Mouse (Mus musculus) cerebellum, adult 2 months (tissue): ENCODE results near the gene Frmd4a. TPM values are rescaled to one million over a fixed set of nuclear protein-coding genes. Genes with fewer than 3 reads are reported as not detected.
"Not testable (repeated sequence)": the region's sequence is repeated elsewhere in the genome, so short reads cannot be mapped to it uniquely, and the experiment has no call there.

ENCODE experiments used
- DNase-seq, 2 experiments: peaks; one replicate each; pipeline ENCODE4 v3.0.0; 2021
- H3K27ac ChIP-seq: fragments of 200-500 bp; 2 replicates; pipeline ENCODE4 v1.5.1; 2012; ENCODE audit warnings: low read length, control low read depth, inconsistent platforms; ENCODE audit not compliant: insufficient read depth
- H3K27me3 ChIP-seq: fragments of 200-500 bp; 2 replicates; pipeline ENCODE4 v1.6.1; 2012; ENCODE audit warnings: inconsistent platforms, mild to moderate bottlenecking, low read length, moderate library complexity; ENCODE audit not compliant: control insufficient read depth, insufficient read depth
- H3K4me1 ChIP-seq: fragments of 200-500 bp; 2 replicates; pipeline ENCODE4 v1.6.1; 2011; ENCODE audit warnings: low read length; ENCODE audit not compliant: control insufficient read depth, insufficient read depth
- H3K4me3 ChIP-seq: fragments of 200-500 bp; replicated peaks from 2 replicates; pipeline ENCODE3; 2011; ENCODE audit warnings: mild to moderate bottlenecking, low read depth, low read length, control low read depth; ENCODE audit not compliant: insufficient read depth
- CTCF ChIP-seq: fragments of 200-500 bp; IDR thresholded peaks from 2 replicates; pipeline ENCODE4 v1.5.1; 2011; ENCODE audit warnings: low read depth, mild to moderate bottlenecking, control low read depth, low read length, moderate library complexity, borderline replicate concordance; ENCODE audit not compliant: insufficient read depth
- POLR2A ChIP-seq: fragments of 200-500 bp; IDR thresholded peaks from 2 replicates; pipeline ENCODE4 v1.6.1; 2011; ENCODE audit warnings: low read length, control low read depth, borderline replicate concordance; ENCODE audit not compliant: insufficient read depth
- WGBS: fragments of 180-500 bp; shearing (Covaris S2); methylation state at CpG from one replicate; pipeline ENCODE4 v1.1.7; 2018; 5-methylcytosine and 5-hydroxymethylcytosine counted together
- polyA plus RNA-seq: library from polyadenylated mRNA; depleted of rRNA; stranded (reverse); fragments of >200 nt; gene quantifications from 2 replicates; pipeline ENCODE4 v1.2.3, GENCODE M21; 2012

Frmd4a gene
- polyA plus RNA-seq, 1 experiment: 33.6 TPM

- Histone ChIP-seq H3K4me3 (no peak overlapping the region), H3K4me1 (no peaks in the 10 kb centered on the region), H3K27me3 (no peaks in the 10 kb centered on the region), H3K27ac (no peak overlapping the region)
- TF ChIP-seq POLR2A: no peak
- TF ChIP-seq CTCF: no peak
- DNase-seq: no peak
- 57% methylated on average over 9 of the region's 9 CpGs for WGBS
Observed at GRCm38 (mm10) chr2:4252541-4253291, 235.2 kb downstream of the Frmd4a start.

GRCm38 (mm10) chr2:4253348-4253747 lies 235.8 kb downstream of the Frmd4a start:
- 22% methylated on average over 4 of the region's 4 CpGs for WGBS
- Histone ChIP-seq H3K4me1 (no peaks in the 10 kb centered on the region), H3K27me3 (no peaks in the 10 kb centered on the region), H3K27ac (no peak overlapping the region), H3K4me3 (no peak overlapping the region)
- DNase-seq: no peak
- TF ChIP-seq POLR2A: no peak
- 0 out of 2 replicates have a peak, but pooled peaks have one; percentile 27 for TF ChIP-seq CTCF

- TF ChIP-seq POLR2A: no peak
- TF ChIP-seq CTCF: no peak
- no peaks in the 10 kb centered on the region for H3K27me3 ChIP-seq
- 90% methylated on average over 5 of the region's 5 CpGs for WGBS
- H3K4me1 ChIP-seq: no peaks in the 10 kb centered on the region
- DNase-seq: no peak
- H3K4me3 ChIP-seq: no peak overlapping the region
- H3K27ac ChIP-seq: no peak overlapping the region
Observed at GRCm38 (mm10) chr2:4254083-4254482, 236.6 kb downstream of the Frmd4a start.

- WGBS: 89% methylated on average over 2 of the region's 2 CpGs
- DNase-seq: no peak
- Histone ChIP-seq H3K27ac (no peak overlapping the region), H3K4me3 (no peak overlapping the region), H3K27me3 (no peaks in the 10 kb centered on the region), H3K4me1 (no peaks in the 10 kb centered on the region)
- TF ChIP-seq CTCF: no peak
- no peak for TF ChIP-seq POLR2A
Observed at GRCm38 (mm10) chr2:4256242-4256641, 238.7 kb downstream of the Frmd4a start.

- DNase-seq: no peak
- 84% methylated on average over 1 of the region's 1 CpGs for WGBS
- no peak for TF ChIP-seq CTCF
- TF ChIP-seq POLR2A: no peak
- Histone ChIP-seq H3K27ac (no peak overlapping the region), H3K4me3 (no peak overlapping the region), H3K27me3 (no peaks in the 10 kb centered on the region), H3K4me1 (no peaks in the 10 kb centered on the region)
Observed at GRCm38 (mm10) chr2:4257604-4258003, 240.1 kb downstream of the Frmd4a start.

DNA sequence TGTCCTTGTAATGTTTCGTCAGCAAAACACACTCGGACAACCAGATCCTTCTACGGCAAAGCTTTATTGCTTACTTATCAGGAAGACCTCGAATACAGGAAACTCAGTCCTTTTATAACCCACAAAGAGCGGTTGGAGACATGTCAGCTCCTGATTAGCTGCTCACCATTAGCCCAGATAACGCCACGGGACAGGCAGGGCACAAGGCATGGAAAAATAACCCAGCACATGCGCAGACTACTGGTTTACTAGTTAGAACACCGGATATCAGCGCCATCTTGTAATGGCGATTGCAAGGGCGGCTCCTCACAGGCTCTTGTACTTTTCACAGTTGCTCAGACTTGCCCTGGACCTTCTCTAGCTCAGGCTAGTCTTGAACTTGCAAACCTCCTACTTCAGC lies 241.3 kb downstream of the Frmd4a start:
- H3K4me1 ChIP-seq, DNase-seq, H3K4me3 ChIP-seq, H3K27me3 ChIP-seq, H3K27ac ChIP-seq: not testable (repeated sequence)
- 97% methylated on average over 12 of the region's 12 CpGs for WGBS

DNA sequence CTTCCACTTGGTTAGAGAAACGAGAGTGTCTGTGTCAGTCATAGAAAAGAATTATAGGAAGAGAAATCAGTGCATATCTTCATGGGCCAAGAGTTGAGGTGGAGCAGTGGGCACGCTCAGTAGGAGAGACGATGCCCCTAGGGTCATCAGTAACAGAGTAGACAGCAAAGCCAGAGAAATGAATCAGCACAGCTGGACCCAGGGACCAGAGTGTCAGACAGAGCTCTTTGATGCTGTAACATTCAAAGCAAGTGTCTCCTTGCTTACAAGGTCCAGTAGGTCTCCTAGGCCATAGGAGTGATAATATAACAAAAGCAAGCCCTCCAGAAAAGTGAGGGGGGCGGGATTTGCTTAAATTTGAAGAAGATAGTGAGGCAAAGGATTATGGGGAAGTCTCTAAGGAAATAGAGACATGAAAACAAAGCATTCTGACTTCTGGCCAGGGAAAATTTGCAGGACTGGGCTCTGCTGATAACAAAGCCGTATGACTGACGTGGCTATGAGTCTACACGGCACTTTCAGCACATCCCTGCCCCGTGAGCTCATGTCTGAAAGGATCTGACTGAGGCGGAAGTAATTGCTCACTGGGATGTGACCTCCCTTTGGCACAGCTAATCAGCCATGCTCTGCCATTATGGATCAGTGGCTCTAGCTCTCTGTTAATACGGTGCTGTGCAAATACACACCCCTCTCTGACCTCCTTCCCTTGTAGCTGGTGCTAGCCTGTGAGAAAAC lies 243.0 kb downstream of the Frmd4a start:
- WGBS: 33% methylated on average over 10 of the region's 10 CpGs
- TF ChIP-seq CTCF (no peak), POLR2A (no peak)
- Histone ChIP-seq H3K27me3 (no peaks in the 10 kb centered on the region), H3K4me3 (no peak overlapping the region), H3K4me1 (no peaks in the 10 kb centered on the region), H3K27ac (no peak overlapping the region)
- DNase-seq: no peak

- H3K4me3 ChIP-seq: no peak overlapping the region
- H3K27me3 ChIP-seq: no peaks in the 10 kb centered on the region
- no peak overlapping the region for H3K27ac ChIP-seq
- no peak for TF ChIP-seq CTCF
- no peak for TF ChIP-seq POLR2A
- no peak for DNase-seq
- H3K4me1 ChIP-seq: no peaks in the 10 kb centered on the region
- 90% methylated on average over 3 of the region's 3 CpGs for WGBS
Observed at GRCm38 (mm10) chr2:4262667-4263066, 245.2 kb downstream of the Frmd4a start.
